Mouse (Mus musculus): ENCODE data around the gene Mcpt1.
"Not testable (repeated sequence)": the region's sequence is repeated elsewhere in the genome, so short reads cannot be mapped to it uniquely, and the experiment has no call there.

Gene Mcpt1

DNA sequence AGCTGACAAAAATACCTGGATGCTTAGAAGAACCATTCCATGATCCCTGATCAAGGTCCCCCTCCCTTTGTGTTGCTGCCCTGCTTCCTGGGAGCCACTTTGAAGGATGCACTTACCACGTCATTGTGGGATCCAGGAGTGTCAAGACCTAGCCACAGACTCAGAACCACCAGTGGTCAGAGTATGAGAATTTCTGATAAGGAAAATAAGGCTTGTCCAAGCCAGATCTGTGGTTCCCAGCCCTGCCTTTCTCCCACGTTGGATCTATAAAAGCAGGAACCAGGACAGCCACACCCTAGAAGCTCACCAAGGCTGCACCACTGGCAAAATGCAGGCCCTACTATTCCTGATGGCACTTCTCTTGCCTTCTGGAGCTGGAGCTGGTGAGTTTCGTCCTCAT is at the start of gene Mcpt1:
Gene Mcpt1, plus strand, starts transcription at position 301 of the 400 bp plus-strand sequence.
- DNase-seq (ENCODE audit: low spot score in 2 of 2): not testable (repeated sequence)

DNA sequence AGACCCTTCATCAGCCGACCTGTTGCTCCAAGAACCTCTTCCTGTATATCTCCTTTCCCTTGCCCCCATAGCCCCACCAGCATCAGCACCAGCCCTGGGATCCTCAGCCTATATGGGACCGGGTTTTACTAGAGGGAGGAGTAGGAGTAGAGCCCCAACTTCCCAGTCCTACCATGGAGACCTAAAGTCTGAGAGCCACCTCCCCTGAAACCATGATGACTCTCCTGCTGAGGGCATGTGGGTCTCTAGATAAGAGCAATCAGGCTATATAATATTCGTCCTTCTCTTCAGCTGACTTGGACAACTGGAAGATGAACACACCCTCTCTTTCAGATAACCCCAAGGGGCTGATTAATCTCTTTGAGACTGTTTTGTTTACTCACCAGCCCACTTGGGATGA is 30.3 kb upstream of the Mcpt1 start:
- DNase-seq (ENCODE audit: low spot score in 2 of 2): not testable (repeated sequence)

DNA sequence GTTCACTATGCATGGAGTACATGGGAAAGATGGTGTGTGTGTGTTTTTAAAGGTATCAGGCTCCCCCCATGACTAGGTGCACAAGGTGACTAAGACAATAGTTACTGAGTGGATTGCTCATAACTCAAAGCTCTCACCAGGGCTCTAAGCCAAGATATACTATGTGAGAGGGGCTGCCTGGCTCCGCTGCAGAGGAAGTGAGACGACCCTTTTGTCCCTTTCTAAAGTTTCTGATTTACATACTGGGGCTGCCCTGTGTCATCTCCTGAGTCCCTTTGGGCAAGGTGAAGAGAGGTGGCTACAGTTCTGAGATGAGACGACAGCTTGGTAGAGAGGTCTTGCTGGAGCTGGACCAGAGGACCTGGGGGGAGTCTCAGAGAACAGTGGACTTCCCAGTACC is 4.6 kb upstream of the Mcpt1 start:
- no peak for DNase-seq (ENCODE audit: low spot score in 2 of 2)

DNA sequence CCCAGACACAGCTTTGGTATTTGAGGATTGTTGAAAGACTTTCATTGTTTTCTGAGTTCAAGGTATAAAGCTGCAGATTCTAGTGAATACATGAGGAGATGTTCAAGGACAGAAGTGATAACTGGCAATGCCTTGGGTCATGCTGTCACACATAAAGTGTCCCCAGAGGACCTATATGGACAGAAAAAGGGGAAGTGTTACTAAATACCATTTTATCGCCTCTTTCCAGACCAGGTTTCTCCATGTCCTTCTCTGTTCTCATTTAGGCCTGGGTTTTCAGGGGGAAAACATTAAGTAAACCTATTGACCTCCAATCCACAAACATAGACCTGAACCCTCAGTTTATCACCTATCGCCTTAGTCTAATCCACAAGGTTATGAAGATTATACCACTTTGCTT is 3.8 kb upstream of the Mcpt1 start:
- no peak for DNase-seq (ENCODE audit: low spot score in 2 of 2)

DNA sequence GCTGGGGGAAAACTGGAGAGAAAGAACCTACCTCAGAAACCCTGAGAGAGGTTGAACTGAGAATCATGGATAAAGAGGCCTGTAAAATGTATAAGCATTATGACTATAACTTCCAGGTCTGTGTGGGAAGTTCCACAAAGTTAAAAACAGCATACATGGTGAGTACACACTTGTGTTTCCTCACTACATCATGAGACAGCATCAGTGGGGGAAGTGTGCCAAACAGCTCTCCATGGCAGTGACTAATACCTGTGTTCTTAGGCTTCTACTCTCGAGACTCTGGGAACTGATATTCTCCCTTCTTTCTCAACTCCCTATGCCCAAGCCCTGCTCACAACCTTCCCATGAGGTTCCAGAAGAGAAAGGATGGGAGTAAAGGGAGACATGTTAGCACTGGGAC is 1.7 kb downstream of the Mcpt1 start:
- DNase-seq (ENCODE audit: low spot score in 2 of 2): no peak

DNA sequence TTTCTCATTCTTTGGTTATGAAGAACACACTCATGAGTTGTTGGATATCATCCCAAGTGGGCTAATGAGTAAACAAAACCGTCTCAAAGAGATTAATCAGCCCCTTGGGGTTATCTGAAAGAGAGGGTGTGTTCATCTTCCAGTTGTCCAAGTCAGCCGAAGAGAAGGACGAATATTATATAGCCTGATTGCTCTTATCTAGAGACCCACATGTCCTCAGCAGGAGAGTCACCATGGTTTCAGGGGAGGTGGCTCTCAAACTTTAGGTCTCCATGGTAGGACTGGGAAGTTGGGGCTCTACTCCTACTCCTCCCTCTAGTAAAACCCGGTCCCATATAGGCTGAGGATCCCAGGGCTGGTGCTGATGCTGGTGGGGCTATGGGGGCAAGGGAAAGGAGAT is 3.5 kb downstream of the Mcpt1 start:
- not testable (repeated sequence) for DNase-seq (ENCODE audit: low spot score in 2 of 2)

DNA sequence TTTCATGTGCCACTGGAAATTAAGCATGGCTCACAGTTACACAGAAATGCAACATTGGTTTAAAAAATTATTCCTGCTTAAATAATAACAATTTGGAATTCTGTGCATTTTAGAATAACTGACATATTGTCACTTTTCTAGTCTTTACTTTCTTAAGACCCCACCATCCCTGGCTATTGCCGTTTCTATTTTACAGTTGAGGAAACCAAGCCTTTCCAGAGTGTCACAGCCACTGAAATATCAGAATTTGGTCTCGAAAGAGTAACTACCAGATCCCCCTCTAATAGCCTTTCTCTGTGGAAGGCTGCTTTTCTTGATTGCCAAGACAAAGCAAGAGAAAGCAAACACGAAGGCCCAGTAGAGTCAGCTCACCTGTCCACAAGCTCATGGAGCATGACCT is 12.6 kb downstream of the Mcpt1 start, which contains the start of gene Mcpt9:
Gene Mcpt9, minus strand, starts transcription at position 101 of the 400 bp plus-strand sequence.
- DNase-seq (ENCODE audit: low spot score in 2 of 2): not testable (repeated sequence)

DNA sequence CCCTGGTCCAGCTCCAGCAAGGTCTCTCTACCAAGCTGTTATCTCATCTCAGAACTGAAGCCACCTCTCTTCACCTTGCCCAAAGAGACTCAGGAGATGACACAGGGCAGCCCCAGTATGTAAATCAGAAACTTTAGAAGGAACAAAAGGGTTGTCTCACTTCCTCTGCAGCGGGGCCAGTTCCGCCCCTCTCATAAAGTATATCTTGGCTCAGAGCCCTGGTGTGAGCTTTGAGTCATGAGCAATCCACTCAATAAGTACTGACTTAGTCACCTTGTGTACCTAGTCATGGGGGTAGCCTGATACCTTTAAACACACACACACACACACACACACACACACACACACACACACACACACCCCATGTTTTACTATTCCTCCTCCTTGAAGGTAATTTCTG is 16.7 kb downstream of the Mcpt1 start:
- DNase-seq (ENCODE audit: low spot score in 2 of 2): no peak

DNA sequence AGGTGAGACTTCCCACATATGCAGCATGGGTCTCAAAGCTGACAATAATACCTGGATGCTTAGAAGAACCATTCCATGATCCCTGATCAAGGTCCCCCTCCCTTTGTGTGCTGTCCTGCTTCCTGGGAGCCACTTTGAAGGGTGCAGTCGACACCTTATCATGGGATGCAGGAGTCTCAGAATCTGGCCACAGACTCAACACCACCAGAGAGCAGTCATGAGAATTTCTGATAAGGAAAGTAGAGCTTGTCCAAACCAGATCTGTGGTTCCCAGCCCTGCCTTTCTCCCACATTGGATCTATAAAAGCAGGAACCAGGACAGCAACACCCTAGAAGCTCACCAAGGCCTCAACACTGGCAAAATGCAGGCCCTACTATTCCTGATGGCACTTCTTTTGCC is 24.0 kb downstream of the Mcpt1 start, which contains the start of gene Mcpt2:
Gene Mcpt2, plus strand, starts transcription at position 250 of the 400 bp plus-strand sequence.
- DNase-seq (ENCODE audit: low spot score in 2 of 2): not testable (repeated sequence)

DNA sequence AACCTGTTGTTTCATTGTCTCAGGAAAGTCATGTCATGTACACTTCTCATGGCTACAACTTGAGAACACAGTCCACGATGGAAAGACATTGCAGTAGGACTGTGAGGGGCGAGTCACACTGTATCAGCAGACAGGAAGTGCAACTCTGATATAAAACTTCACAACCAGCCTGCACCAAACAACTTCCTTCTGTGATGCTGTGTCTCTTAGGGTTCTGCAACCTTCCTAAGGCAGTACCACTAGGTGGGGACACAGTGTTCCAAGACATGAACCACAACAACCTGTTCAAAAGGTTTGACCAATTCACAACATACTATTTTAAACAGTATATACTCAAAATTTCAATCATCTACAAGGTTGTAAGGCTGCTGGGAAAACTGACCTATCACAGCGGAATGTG is 37.6 kb downstream of the Mcpt1 start:
- no peak for DNase-seq (ENCODE audit: low spot score in 2 of 2)

DNA sequence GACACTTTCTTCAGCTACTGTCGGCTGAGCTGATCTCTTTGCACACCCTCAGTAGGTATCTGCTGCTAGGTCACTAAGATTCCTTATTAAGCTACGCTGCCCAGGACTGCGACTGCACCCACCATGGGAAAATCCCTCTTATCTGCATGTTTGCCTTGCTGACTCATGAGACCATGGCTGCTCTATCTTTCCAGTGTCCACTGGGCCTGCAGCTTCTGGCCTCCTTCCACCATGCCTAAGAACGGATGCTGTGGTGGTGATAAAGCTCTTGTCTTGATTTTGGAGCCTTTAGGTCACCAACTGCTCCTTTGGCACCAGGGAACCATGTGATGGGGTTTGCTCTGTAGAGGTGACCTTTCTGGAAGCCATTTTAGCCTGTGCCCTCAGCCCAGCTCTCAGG is 40.0 kb downstream of the Mcpt1 start:
- DNase-seq (ENCODE audit: low spot score in 2 of 2): no peak

DNA sequence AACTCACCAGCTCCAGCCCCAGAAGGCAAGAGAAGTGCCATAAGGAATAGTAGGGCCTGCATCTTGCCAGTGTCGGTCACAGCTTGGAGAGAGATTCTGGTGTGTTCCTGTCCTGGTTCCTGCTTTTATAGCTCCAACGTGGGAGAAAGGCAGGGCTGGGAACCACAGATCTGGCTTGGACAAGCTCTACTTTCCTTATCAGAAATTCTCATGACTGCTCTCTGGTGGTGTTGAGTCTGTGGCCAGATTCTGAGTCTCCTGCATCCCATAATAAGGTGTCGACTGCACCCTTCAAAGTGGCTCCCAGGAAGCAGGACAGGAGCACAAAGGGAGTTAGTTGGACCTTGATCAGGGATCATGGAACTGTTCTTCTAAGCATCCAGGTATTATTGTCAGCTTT is 44.4 kb downstream of the Mcpt1 start, which contains the start of gene Mcpt4:
Gene Mcpt4, minus strand, starts transcription at position 101 of the 400 bp plus-strand sequence.
- DNase-seq (ENCODE audit: low spot score in 2 of 2): not testable (repeated sequence)

Data from frontal cortex, postnatal 14 days (tissue).